Mouse (Mus musculus): ENCODE measurements at regions not wholly inside any gene's neighbourhood (a gene's known extent, or its start where the extent isn't known, plus 50 kb on each side); places are given as distances from the start of the nearest gene placed in this dataset.

- Histone ChIP-seq H3K4me3 (ENCODE audit: low read depth, low read length) (no peak overlapping the region), H3K9me3 (ENCODE audit: control insufficient read depth, low read length) (no peaks in the 10 kb centered on the region), H3K4me1 (replicated peaks; ENCODE audit: control insufficient read depth, insufficient read depth, low read length) (0 out of 2 replicates have a peak, but pooled peaks cover 3% of the 10 kb centered on the region), H3K27me3 (replicated peaks; ENCODE audit: control insufficient read depth, insufficient read depth, low read length) (no peaks in the 10 kb centered on the region), H3K4me2 (no peak overlapping the region), H3K36me3 (ENCODE audit: control insufficient read depth, insufficient read depth, low read length) (no peaks in the 10 kb centered on the region), H3K27ac (ENCODE audit: low read depth, low read length) (no peak overlapping the region), H3K9ac (ENCODE audit: low read depth, low read length) (no peak overlapping the region)
- WGBS: 50% methylated on average over 19 of the region's 19 CpGs
- no peak for DNase-seq (ENCODE audit: low spot score)
- no peak for ATAC-seq (replicated peaks; ENCODE audit: low FRiP score)
Measured at GRCm38 (mm10) chr3:149111529-149112439, 121.4 kb upstream of the Adgrl2 start.

- Histone ChIP-seq H3K36me3 (ENCODE audit: control insufficient read depth, insufficient read depth, low read length) (no peaks in the 10 kb centered on the region), H3K27ac (ENCODE audit: low read depth, low read length) (no peak overlapping the region), H3K27me3 (replicated peaks; ENCODE audit: control insufficient read depth, insufficient read depth, low read length) (no peaks in the 10 kb centered on the region), H3K9ac (ENCODE audit: low read depth, low read length) (no peak overlapping the region), H3K4me3 (ENCODE audit: low read depth, low read length) (no peak overlapping the region), H3K9me3 (ENCODE audit: control insufficient read depth, low read length) (no peaks in the 10 kb centered on the region), H3K4me1 (replicated peaks; ENCODE audit: control insufficient read depth, insufficient read depth, low read length) (0 out of 2 replicates have a peak, but pooled peaks cover 3% of the 10 kb centered on the region), H3K4me2 (no peak overlapping the region)
- 38% methylated on average over 9 of the region's 9 CpGs for WGBS
- DNase-seq (ENCODE audit: low spot score) (no peak), ATAC-seq (replicated peaks; ENCODE audit: low FRiP score) (no peak)
Measured at GRCm38 (mm10) chr3:149110831-149111230, 120.5 kb upstream of the Adgrl2 start.

GRCm38 (mm10) chr3:149105709-149106450 lies 115.5 kb upstream of the Adgrl2 start:
- no peaks in the 10 kb centered on the region for H3K36me3 ChIP-seq (ENCODE audit: control insufficient read depth, insufficient read depth, low read length)
- H3K27me3 ChIP-seq (replicated peaks; ENCODE audit: control insufficient read depth, insufficient read depth, low read length): no peaks in the 10 kb centered on the region
- H3K9me3 ChIP-seq (ENCODE audit: control insufficient read depth, low read length): no peaks in the 10 kb centered on the region
- H3K4me2 ChIP-seq: no peak overlapping the region
- no peaks in the 10 kb centered on the region; the same call in 1 of the 2 replicates for H3K4me1 ChIP-seq (replicated peaks; ENCODE audit: control insufficient read depth, insufficient read depth, low read length)
- no peak overlapping the region for H3K4me3 ChIP-seq (ENCODE audit: low read depth, low read length)
- DNase-seq (ENCODE audit: low spot score) (no peak), ATAC-seq (replicated peaks; ENCODE audit: low FRiP score) (no peak)
- 71% methylated on average over 13 of the region's 13 CpGs for WGBS
- no peak overlapping the region for H3K9ac ChIP-seq (ENCODE audit: low read depth, low read length)
- no peak overlapping the region for H3K27ac ChIP-seq (ENCODE audit: low read depth, low read length)

GRCm38 (mm10) chr3:149105181-149105580 lies 114.8 kb upstream of the Adgrl2 start:
- H3K27me3 ChIP-seq (replicated peaks; ENCODE audit: control insufficient read depth, insufficient read depth, low read length): no peaks in the 10 kb centered on the region
- no peaks in the 10 kb centered on the region for H3K36me3 ChIP-seq (ENCODE audit: control insufficient read depth, insufficient read depth, low read length)
- no peaks in the 10 kb centered on the region for H3K9me3 ChIP-seq (ENCODE audit: control insufficient read depth, low read length)
- no peak for ATAC-seq (replicated peaks; ENCODE audit: low FRiP score)
- no peaks in the 10 kb centered on the region; the same call in 1 of the 2 replicates for H3K4me1 ChIP-seq (replicated peaks; ENCODE audit: control insufficient read depth, insufficient read depth, low read length)
- H3K9ac ChIP-seq (ENCODE audit: low read depth, low read length): no peak overlapping the region
- no peak overlapping the region for H3K27ac ChIP-seq (ENCODE audit: low read depth, low read length)
- DNase-seq (ENCODE audit: low spot score): no peak
- 92% methylated on average over 4 of the region's 4 CpGs for WGBS
- H3K4me3 ChIP-seq (ENCODE audit: low read depth, low read length): no peak overlapping the region
- H3K4me2 ChIP-seq: no peak overlapping the region

- Histone ChIP-seq H3K4me2 (no peak overlapping the region), H3K27ac (ENCODE audit: low read depth, low read length) (no peak overlapping the region), H3K4me3 (ENCODE audit: low read depth, low read length) (no peak overlapping the region), H3K36me3 (ENCODE audit: control insufficient read depth, insufficient read depth, low read length) (no peaks in the 10 kb centered on the region), H3K27me3 (replicated peaks; ENCODE audit: control insufficient read depth, insufficient read depth, low read length) (no peaks in the 10 kb centered on the region), H3K4me1 (replicated peaks; ENCODE audit: control insufficient read depth, insufficient read depth, low read length) (no peaks in the 10 kb centered on the region; the same call in 1 of the 2 replicates), H3K9ac (ENCODE audit: low read depth, low read length) (no peak overlapping the region), H3K9me3 (ENCODE audit: control insufficient read depth, low read length) (no peaks in the 10 kb centered on the region)
- WGBS: 81% methylated on average over 6 of the region's 6 CpGs
- no peak for ATAC-seq (replicated peaks; ENCODE audit: low FRiP score)
- DNase-seq (ENCODE audit: low spot score): no peak
Measured at GRCm38 (mm10) chr3:149104080-149104479, 113.7 kb upstream of the Adgrl2 start.

GRCm38 (mm10) chr3:149103469-149103868 lies 113.1 kb upstream of the Adgrl2 start:
- no peak for ATAC-seq (replicated peaks; ENCODE audit: low FRiP score)
- H3K27ac ChIP-seq (ENCODE audit: low read depth, low read length): no peak overlapping the region
- no peaks in the 10 kb centered on the region for H3K9me3 ChIP-seq (ENCODE audit: control insufficient read depth, low read length)
- no peak overlapping the region for H3K4me3 ChIP-seq (ENCODE audit: low read depth, low read length)
- no peak overlapping the region for H3K9ac ChIP-seq (ENCODE audit: low read depth, low read length)
- WGBS: 86% methylated on average over 3 of the region's 3 CpGs
- H3K4me2 ChIP-seq: no peak overlapping the region
- H3K27me3 ChIP-seq (replicated peaks; ENCODE audit: control insufficient read depth, insufficient read depth, low read length): no peaks in the 10 kb centered on the region
- DNase-seq (ENCODE audit: low spot score): no peak
- no peaks in the 10 kb centered on the region for H3K36me3 ChIP-seq (ENCODE audit: control insufficient read depth, insufficient read depth, low read length)
- no peaks in the 10 kb centered on the region; the same call in 1 of the 2 replicates for H3K4me1 ChIP-seq (replicated peaks; ENCODE audit: control insufficient read depth, insufficient read depth, low read length)

- Histone ChIP-seq H3K4me1 (replicated peaks; ENCODE audit: control insufficient read depth, insufficient read depth, low read length) (no peaks in the 10 kb centered on the region; the same call in 1 of the 2 replicates), H3K4me3 (ENCODE audit: low read depth, low read length) (no peak overlapping the region), H3K36me3 (ENCODE audit: control insufficient read depth, insufficient read depth, low read length) (no peaks in the 10 kb centered on the region), H3K4me2 (no peak overlapping the region), H3K27me3 (replicated peaks; ENCODE audit: control insufficient read depth, insufficient read depth, low read length) (no peaks in the 10 kb centered on the region), H3K9ac (ENCODE audit: low read depth, low read length) (no peak overlapping the region), H3K27ac (ENCODE audit: low read depth, low read length) (no peak overlapping the region), H3K9me3 (ENCODE audit: control insufficient read depth, low read length) (no peaks in the 10 kb centered on the region)
- ATAC-seq (replicated peaks; ENCODE audit: low FRiP score): no peak
- DNase-seq (ENCODE audit: low spot score): no peak
- WGBS: 83% methylated on average over 8 of the region's 8 CpGs
Measured at GRCm38 (mm10) chr3:149102846-149103245, 112.5 kb upstream of the Adgrl2 start.

- ATAC-seq (replicated peaks; ENCODE audit: low FRiP score) (no peak), DNase-seq (ENCODE audit: low spot score) (no peak)
- peaks cover 3% of the 10 kb centered on the region; the same call in 1 of the 2 replicates for H3K4me1 ChIP-seq (replicated peaks; ENCODE audit: control insufficient read depth, insufficient read depth, low read length)
- H3K4me2 ChIP-seq: no peak overlapping the region
- no peaks in the 10 kb centered on the region for H3K27me3 ChIP-seq (replicated peaks; ENCODE audit: control insufficient read depth, insufficient read depth, low read length)
- no peak overlapping the region for H3K27ac ChIP-seq (ENCODE audit: low read depth, low read length)
- 61% methylated on average over 10 of the region's 10 CpGs for WGBS
- no peaks in the 10 kb centered on the region for H3K9me3 ChIP-seq (ENCODE audit: control insufficient read depth, low read length)
- H3K36me3 ChIP-seq (ENCODE audit: control insufficient read depth, insufficient read depth, low read length): no peaks in the 10 kb centered on the region
- no peak overlapping the region for H3K9ac ChIP-seq (ENCODE audit: low read depth, low read length)
- H3K4me3 ChIP-seq (ENCODE audit: low read depth, low read length): no peak overlapping the region
Measured at GRCm38 (mm10) chr3:149101785-149102184, 111.4 kb upstream of the Adgrl2 start.
